Mouse (Mus musculus): Measurements from ENCODE around the gene A630095N17Rik. TPM values are rescaled to one million over a fixed set of nuclear protein-coding genes. Genes with fewer than 3 reads are reported as not detected.
A peak's percentile ranks its signal among the peaks of the same experiment; 100 is the strongest.

Gene A630095N17Rik
- 0.46 TPM in 1 of 2 replicates, not detected in the other for total RNA-seq (2014; rRNA removed)
- polyA plus RNA-seq (2015; fragmentation: Nextera tagmentation; extraction: Ambion mirVana), result 0.34 TPM in 1 of 2 replicates, not detected in the other

GRCm38 (mm10) chr1:75231664-75232152, at the start of gene A630095N17Rik:
Gene A630095N17Rik, minus strand, starts transcription at chr1:75232102.
- ATAC-seq (no peak), DNase-seq (no peak)
- H3K27me3 ChIP-seq (ENCODE audit: insufficient read depth, low read length), result no peaks in the 10 kb centered on the region
- H3K36me3 ChIP-seq (ENCODE audit: insufficient read depth), result no peaks in the 10 kb centered on the region
- TF ChIP-seq CTCF (IDR thresholded peaks at IDR 0.05; ENCODE audit: low read depth), result no peak
- H3K4me3 ChIP-seq (ENCODE audit: low read depth, low read length), result no peak within 1 kb of the TSS
- H3K4me2 ChIP-seq (ENCODE audit: low read depth), result no peak within 1 kb of the TSS
- 74% methylated on average over 5 of the region's 5 CpGs for WGBS
- no peaks in the 10 kb centered on the region for H3K4me1 ChIP-seq (ENCODE audit: insufficient read depth)
- no peaks in the 10 kb centered on the region for H3K9me3 ChIP-seq (ENCODE audit: low read length)
- no peak within 1 kb of the TSS for H3K9ac ChIP-seq
- no peak within 1 kb of the TSS for H3K27ac ChIP-seq (ENCODE audit: low read depth, low read length)

- peak within 1 kb of the TSS; percentile 35; the same call in 1 of the 2 replicates for H3K27ac ChIP-seq (ENCODE audit: low read depth, low read length)
- WGBS, result 4% methylated on average over 13 of the region's 13 CpGs
Observed at GRCm38 (mm10) chr1:75278228-75278627, 46.3 kb upstream of the A630095N17Rik start, which contains the start of gene Resp18. Gene Resp18, minus strand, starts transcription at chr1:75278415.

GRCm38 (mm10) chr1:75277195-75278188, 45.6 kb upstream of the A630095N17Rik start:
- no peak for TF ChIP-seq CTCF (IDR thresholded peaks at IDR 0.05; ENCODE audit: low read depth)
- Histone ChIP-seq H3K9me3 (ENCODE audit: low read length) (no peaks in the 10 kb centered on the region), H3K27me3 (ENCODE audit: insufficient read depth, low read length) (peaks cover 11% of the 10 kb centered on the region; the same call in 1 of the 2 replicates), H3K9ac (peak overlapping the region; percentile 35), H3K36me3 (ENCODE audit: insufficient read depth) (no peaks in the 10 kb centered on the region), H3K27ac (ENCODE audit: low read depth, low read length) (peak overlapping the region; percentile 35; the same call in 1 of the 2 replicates), H3K4me1 (ENCODE audit: insufficient read depth) (0 out of 2 replicates have a peak, but pooled peaks cover 2% of the 10 kb centered on the region), H3K4me2 (ENCODE audit: low read depth) (peak overlapping the region; percentile 45), H3K4me3 (ENCODE audit: low read depth, low read length) (peak overlapping the region; percentile 34)
- WGBS, result 2% methylated on average over 23 of the region's 23 CpGs
- ATAC-seq, result peak; percentile 36
- DNase-seq, result peak; percentile 35

More at GRCm38 (mm10) chr1:75278228-75278627, 46.3 kb upstream of the A630095N17Rik start, which contains the start of gene Resp18:
- H3K36me3 ChIP-seq (ENCODE audit: insufficient read depth), result no peaks in the 10 kb centered on the region
- peak within 1 kb of the TSS; percentile 34 for H3K4me3 ChIP-seq (ENCODE audit: low read depth, low read length)
- TF ChIP-seq CTCF (IDR thresholded peaks at IDR 0.05; ENCODE audit: low read depth), result no peak
- H3K9me3 ChIP-seq (ENCODE audit: low read length), result no peaks in the 10 kb centered on the region
- peak within 1 kb of the TSS; percentile 45 for H3K4me2 ChIP-seq (ENCODE audit: low read depth)
- peak; percentile 63 for ATAC-seq
- peak within 1 kb of the TSS; percentile 35 for H3K9ac ChIP-seq
- peaks cover 11% of the 10 kb centered on the region; the same call in 1 of the 2 replicates for H3K27me3 ChIP-seq (ENCODE audit: insufficient read depth, low read length)
- 0 out of 2 replicates have a peak, but pooled peaks cover 5% of the 10 kb centered on the region for H3K4me1 ChIP-seq (ENCODE audit: insufficient read depth)
- peak; percentile 50 for DNase-seq

GRCm38 (mm10) chr1:75264091-75264880, 32.4 kb upstream of the A630095N17Rik start, which contains the start of gene Ptprn:
Gene Ptprn, minus strand, starts transcription at chr1:75264502.
- peak; percentile 43; the same call in 1 of the 2 replicates for TF ChIP-seq CTCF (IDR thresholded peaks at IDR 0.05; ENCODE audit: low read depth)
- peak within 1 kb of the TSS; percentile 51 for H3K9ac ChIP-seq
- peak within 1 kb of the TSS; percentile 29; the same call in 1 of the 2 replicates for H3K27ac ChIP-seq (ENCODE audit: low read depth, low read length)
- peak within 1 kb of the TSS; percentile 55 for H3K4me3 ChIP-seq (ENCODE audit: low read depth, low read length)
- H3K27me3 ChIP-seq (ENCODE audit: insufficient read depth, low read length), result peaks cover 23% of the 10 kb centered on the region
- WGBS, result 10% methylated on average over 32 of the region's 32 CpGs
- H3K36me3 ChIP-seq (ENCODE audit: insufficient read depth), result no peaks in the 10 kb centered on the region
- H3K9me3 ChIP-seq (ENCODE audit: low read length), result no peaks in the 10 kb centered on the region
- DNase-seq (peak; percentile 72), ATAC-seq (peak; percentile 84)
- no peaks in the 10 kb centered on the region for H3K4me1 ChIP-seq (ENCODE audit: insufficient read depth)
- peak within 1 kb of the TSS; percentile 69 for H3K4me2 ChIP-seq (ENCODE audit: low read depth)

- WGBS, result 2% methylated on average over 40 of the region's 40 CpGs
- peak; percentile 63 for DNase-seq
- H3K9ac ChIP-seq, result peak overlapping the region; percentile 51
- H3K4me1 ChIP-seq (ENCODE audit: insufficient read depth), result no peaks in the 10 kb centered on the region
- peak overlapping the region; percentile 55 for H3K4me3 ChIP-seq (ENCODE audit: low read depth, low read length)
- TF ChIP-seq CTCF (IDR thresholded peaks at IDR 0.05; ENCODE audit: low read depth), result no peak
- H3K9me3 ChIP-seq (ENCODE audit: low read length), result no peaks in the 10 kb centered on the region
- H3K27ac ChIP-seq (ENCODE audit: low read depth, low read length), result peak overlapping the region; percentile 29; the same call in 1 of the 2 replicates
- H3K36me3 ChIP-seq (ENCODE audit: insufficient read depth), result no peaks in the 10 kb centered on the region
- peak; percentile 82 for ATAC-seq
- H3K27me3 ChIP-seq (ENCODE audit: insufficient read depth, low read length), result peaks cover 23% of the 10 kb centered on the region
- H3K4me2 ChIP-seq (ENCODE audit: low read depth), result peak overlapping the region; percentile 69
Observed at GRCm38 (mm10) chr1:75262969-75263951, 31.4 kb upstream of the A630095N17Rik start.

Measured in forebrain, postnatal 0 days (tissue).